Comparison of ENCODE assay signal across 26 mouse cellular contexts in the genomic region with DNA sequence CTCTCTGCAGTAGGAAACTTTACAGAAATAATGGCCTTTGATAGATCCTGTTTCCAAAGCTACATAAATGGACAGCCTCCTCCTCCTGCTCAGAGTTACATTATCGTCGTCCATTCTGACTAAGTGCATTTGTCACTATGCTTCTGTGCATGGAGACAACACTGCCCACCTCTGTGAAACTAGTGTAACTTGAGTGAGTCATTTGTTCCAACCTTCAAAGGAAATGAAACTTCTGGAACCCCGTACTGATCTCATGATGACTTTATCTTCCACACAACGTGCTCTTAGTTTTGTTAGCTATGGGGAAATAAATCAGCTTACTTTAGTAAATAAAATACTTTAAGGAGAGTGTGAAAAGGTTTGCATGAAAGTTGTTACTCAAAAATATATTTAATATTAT.
"Had no signal": no experiment of that assay in that cellular context is flagged by ENCODE, and none has a peak within 500 bp of the region (broad histone marks: within the 10 kb centered on the region; RNA-seq: fewer than 3 reads in every experiment).

No protein-coding gene starts in this region.

- DNase-seq: gastrocnemius, adult 2 months; gastrocnemius, postnatal 10 days; gastrocnemius, postnatal 25 days; heart, adult 18-20 months; heart, postnatal 10 days; heart, postnatal 4 days; kidney, adult 18-20 months; kidney, adult 8-10 months; kidney, postnatal 10 days; kidney, postnatal 25 days; kidney, postnatal 4 days; liver; liver, embryonic 13.5 days had no signal

- H3K36me3 ChIP-seq: heart, embryonic 10.5 days; heart, embryonic 12.5 days; hindbrain, embryonic 10.5 days; hindbrain, embryonic 12.5 days; hindbrain, embryonic 15.5 days; limb, embryonic 10.5 days; limb, embryonic 12.5 days; liver, embryonic 13.5 days; liver, embryonic 15.5 days had no signal

- H3K4me3 ChIP-seq: gastrocnemius, adult 2 months; heart, embryonic 10.5 days; heart, embryonic 12.5 days; hindbrain, embryonic 10.5 days; hindbrain, embryonic 12.5 days; hindbrain, embryonic 15.5 days; layer of hippocampus, adult 2 months; left cerebral cortex, adult 2 months; limb, embryonic 10.5 days; limb, embryonic 12.5 days; liver, embryonic 13.5 days; liver, embryonic 15.5 days had no signal

- H3K9me3 ChIP-seq: heart, embryonic 10.5 days; heart, embryonic 12.5 days; hindbrain, embryonic 10.5 days; hindbrain, embryonic 12.5 days; hindbrain, embryonic 15.5 days; limb, embryonic 10.5 days; limb, embryonic 12.5 days; liver, embryonic 13.5 days; liver, embryonic 15.5 days had no signal

- H3K27me3 ChIP-seq: heart, embryonic 12.5 days; hindbrain, embryonic 12.5 days; hindbrain, embryonic 15.5 days; limb, embryonic 12.5 days; liver, embryonic 13.5 days; liver, embryonic 15.5 days had no signal

- ATAC-seq: hindbrain, postnatal 0 days; intestine, embryonic 16.5 days had no signal

- H3K27ac ChIP-seq: gastrocnemius, adult 2 months; heart, embryonic 10.5 days; hindbrain, embryonic 10.5 days; hindbrain, embryonic 12.5 days; hindbrain, embryonic 15.5 days; hindbrain, postnatal 0 days; layer of hippocampus, adult 2 months; left cerebral cortex, adult 2 months; limb, embryonic 10.5 days; limb, embryonic 12.5 days; liver, embryonic 13.5 days; liver, embryonic 15.5 days had no signal

- H3K9ac ChIP-seq: heart, embryonic 12.5 days; hindbrain, embryonic 12.5 days; hindbrain, embryonic 15.5 days; limb, embryonic 12.5 days; liver, embryonic 13.5 days; liver, embryonic 15.5 days had no signal

- H3K4me1 ChIP-seq: heart, embryonic 10.5 days; heart, embryonic 12.5 days; hindbrain, embryonic 10.5 days; hindbrain, embryonic 12.5 days; hindbrain, embryonic 15.5 days; limb, embryonic 10.5 days; limb, embryonic 12.5 days; liver, embryonic 13.5 days; liver, embryonic 15.5 days had no signal

- H3K4me2 ChIP-seq: heart, embryonic 12.5 days; hindbrain, embryonic 12.5 days; hindbrain, embryonic 15.5 days; limb, embryonic 12.5 days; liver, embryonic 11.5 days; liver, embryonic 13.5 days; liver, embryonic 15.5 days had no signal
